Mouse (Mus musculus): ENCODE measurements at regions not wholly inside any gene's neighbourhood (a gene's known extent, or its start where the extent isn't known, plus 50 kb on each side); places are given as distances from the start of the nearest gene placed in this dataset.

GRCm38 (mm10) chr13:45262011-45262410, 127.5 kb upstream of the Mylip start:
- Histone ChIP-seq H3K9me3 (no peaks in the 10 kb centered on the region), H3K4me2 (replicated peaks) (no peak overlapping the region), H3K4me3 (no peak overlapping the region), H3K4me1 (no peaks in the 10 kb centered on the region; the same call in 1 of the 2 replicates), H3K27me3 (replicated peaks) (no peaks in the 10 kb centered on the region), H3K27ac (no peak overlapping the region), H3K9ac (no peak overlapping the region), H3K36me3 (no peaks in the 10 kb centered on the region)
- 23% methylated on average over 5 of the region's 5 CpGs for WGBS
- ATAC-seq (ENCODE audit: low FRiP score, low read depth), result no peak

- H3K9me3 ChIP-seq, result no peaks in the 10 kb centered on the region
- no peak overlapping the region for H3K9ac ChIP-seq
- H3K4me3 ChIP-seq, result no peak overlapping the region
- no peaks in the 10 kb centered on the region for H3K27me3 ChIP-seq (replicated peaks)
- H3K4me2 ChIP-seq (replicated peaks), result no peak overlapping the region
- no peak for ATAC-seq (ENCODE audit: low FRiP score, low read depth)
- H3K27ac ChIP-seq, result no peak overlapping the region
- H3K4me1 ChIP-seq, result no peaks in the 10 kb centered on the region; the same call in 1 of the 2 replicates
- WGBS, result 81% methylated on average over 6 of the region's 6 CpGs
- H3K36me3 ChIP-seq, result no peaks in the 10 kb centered on the region
Observed at GRCm38 (mm10) chr13:45266287-45267064, 123.1 kb upstream of the Mylip start.

GRCm38 (mm10) chr13:45267446-45267845, 122.1 kb upstream of the Mylip start:
- Histone ChIP-seq H3K4me3 (no peak overlapping the region), H3K4me2 (replicated peaks) (no peak overlapping the region), H3K9me3 (no peaks in the 10 kb centered on the region), H3K36me3 (no peaks in the 10 kb centered on the region), H3K9ac (no peak overlapping the region), H3K4me1 (no peaks in the 10 kb centered on the region; the same call in 1 of the 2 replicates), H3K27me3 (replicated peaks) (no peaks in the 10 kb centered on the region), H3K27ac (no peak overlapping the region)
- 79% methylated on average over 5 of the region's 5 CpGs for WGBS
- no peak for ATAC-seq (ENCODE audit: low FRiP score, low read depth)

GRCm38 (mm10) chr13:45267906-45268305, 121.6 kb upstream of the Mylip start:
- H3K27ac ChIP-seq, result no peak overlapping the region
- no peak for ATAC-seq (ENCODE audit: low FRiP score, low read depth)
- no peaks in the 10 kb centered on the region for H3K36me3 ChIP-seq
- H3K27me3 ChIP-seq (replicated peaks), result no peaks in the 10 kb centered on the region
- 46% methylated on average over 4 of the region's 4 CpGs for WGBS
- no peak overlapping the region for H3K4me2 ChIP-seq (replicated peaks)
- H3K9ac ChIP-seq, result no peak overlapping the region
- H3K9me3 ChIP-seq, result no peaks in the 10 kb centered on the region
- H3K4me1 ChIP-seq, result no peaks in the 10 kb centered on the region; the same call in 1 of the 2 replicates
- H3K4me3 ChIP-seq, result no peak overlapping the region

- 87% methylated on average over 8 of the region's 8 CpGs for WGBS
- no peak overlapping the region for H3K27ac ChIP-seq
- H3K4me1 ChIP-seq, result no peaks in the 10 kb centered on the region
- H3K4me3 ChIP-seq, result no peak overlapping the region
- H3K9me3 ChIP-seq, result no peaks in the 10 kb centered on the region
- H3K9ac ChIP-seq, result no peak overlapping the region
- no peaks in the 10 kb centered on the region for H3K36me3 ChIP-seq
- H3K4me2 ChIP-seq (replicated peaks), result no peak overlapping the region
- ATAC-seq (ENCODE audit: low FRiP score, low read depth), result no peak
- no peaks in the 10 kb centered on the region for H3K27me3 ChIP-seq (replicated peaks)
Observed at GRCm38 (mm10) chr13:45274261-45274884, 115.2 kb upstream of the Mylip start.

GRCm38 (mm10) chr13:45275391-45275790, 114.2 kb upstream of the Mylip start:
- H3K27ac ChIP-seq, result no peak overlapping the region
- H3K4me3 ChIP-seq, result no peak overlapping the region
- H3K36me3 ChIP-seq, result no peaks in the 10 kb centered on the region
- H3K4me1 ChIP-seq, result no peaks in the 10 kb centered on the region
- no peak for ATAC-seq (ENCODE audit: low FRiP score, low read depth)
- no peak overlapping the region for H3K9ac ChIP-seq
- no peaks in the 10 kb centered on the region for H3K9me3 ChIP-seq
- no peaks in the 10 kb centered on the region for H3K27me3 ChIP-seq (replicated peaks)
- WGBS, result 74% methylated on average over 5 of the region's 5 CpGs
- no peak overlapping the region for H3K4me2 ChIP-seq (replicated peaks)

- 79% methylated on average over 7 of the region's 7 CpGs for WGBS
Observed at GRCm38 (mm10) chr13:45277842-45278416, 111.6 kb upstream of the Mylip start.

GRCm38 (mm10) chr13:45281106-45281505, 108.4 kb upstream of the Mylip start:
- no peak overlapping the region for H3K4me3 ChIP-seq
- no peak overlapping the region for H3K27ac ChIP-seq
- no peak overlapping the region for H3K9ac ChIP-seq
- H3K9me3 ChIP-seq, result no peaks in the 10 kb centered on the region
- WGBS, result 84% methylated on average over 8 of the region's 8 CpGs
- H3K27me3 ChIP-seq (replicated peaks), result no peaks in the 10 kb centered on the region
- no peaks in the 10 kb centered on the region for H3K4me1 ChIP-seq
- no peak for ATAC-seq (ENCODE audit: low FRiP score, low read depth)
- no peaks in the 10 kb centered on the region for H3K36me3 ChIP-seq
- H3K4me2 ChIP-seq (replicated peaks), result no peak overlapping the region

More at GRCm38 (mm10) chr13:45277842-45278416, 111.6 kb upstream of the Mylip start:
- H3K27me3 ChIP-seq (replicated peaks), result no peaks in the 10 kb centered on the region
- no peak for ATAC-seq (ENCODE audit: low FRiP score, low read depth)
- H3K27ac ChIP-seq, result no peak overlapping the region
- H3K9me3 ChIP-seq, result no peaks in the 10 kb centered on the region
- no peak overlapping the region for H3K4me3 ChIP-seq
- H3K4me1 ChIP-seq, result no peaks in the 10 kb centered on the region
- H3K4me2 ChIP-seq (replicated peaks), result no peak overlapping the region
- H3K36me3 ChIP-seq, result no peaks in the 10 kb centered on the region
- H3K9ac ChIP-seq, result no peak overlapping the region

- Histone ChIP-seq H3K4me1 (no peaks in the 10 kb centered on the region), H3K9ac (no peak overlapping the region), H3K4me2 (replicated peaks) (no peak overlapping the region), H3K4me3 (no peak overlapping the region), H3K27ac (no peak overlapping the region), H3K9me3 (no peaks in the 10 kb centered on the region), H3K27me3 (replicated peaks) (no peaks in the 10 kb centered on the region), H3K36me3 (no peaks in the 10 kb centered on the region)
- 94% methylated on average over 2 of the region's 2 CpGs for WGBS
- no peak for ATAC-seq (ENCODE audit: low FRiP score, low read depth)
Observed at GRCm38 (mm10) chr13:45286651-45287050, 102.9 kb upstream of the Mylip start.

GRCm38 (mm10) chr13:45287217-45287616, 102.3 kb upstream of the Mylip start:
- Histone ChIP-seq H3K4me3 (no peak overlapping the region), H3K4me1 (no peaks in the 10 kb centered on the region), H3K9ac (no peak overlapping the region), H3K36me3 (no peaks in the 10 kb centered on the region), H3K4me2 (replicated peaks) (no peak overlapping the region), H3K27me3 (replicated peaks) (no peaks in the 10 kb centered on the region), H3K27ac (no peak overlapping the region), H3K9me3 (no peaks in the 10 kb centered on the region)
- ATAC-seq (ENCODE audit: low FRiP score, low read depth), result no peak
- WGBS, result 94% methylated on average over 4 of the region's 4 CpGs

GRCm38 (mm10) chr13:45289976-45290375, 99.6 kb upstream of the Mylip start:
- Histone ChIP-seq H3K9me3 (no peaks in the 10 kb centered on the region), H3K4me2 (replicated peaks) (no peak overlapping the region), H3K27ac (no peak overlapping the region), H3K9ac (no peak overlapping the region), H3K4me1 (no peaks in the 10 kb centered on the region), H3K36me3 (no peaks in the 10 kb centered on the region), H3K4me3 (no peak overlapping the region), H3K27me3 (replicated peaks) (no peaks in the 10 kb centered on the region)
- no peak for ATAC-seq (ENCODE audit: low FRiP score, low read depth)
- 83% methylated on average over 11 of the region's 11 CpGs for WGBS

GRCm38 (mm10) chr13:45294691-45295090, 94.9 kb upstream of the Mylip start:
- ATAC-seq (ENCODE audit: low FRiP score, low read depth), result no peak
- H3K27me3 ChIP-seq (replicated peaks), result no peaks in the 10 kb centered on the region
- 88% methylated on average over 10 of the region's 10 CpGs for WGBS
- H3K4me3 ChIP-seq, result no peak overlapping the region
- no peak overlapping the region for H3K27ac ChIP-seq
- no peaks in the 10 kb centered on the region for H3K4me1 ChIP-seq
- H3K9me3 ChIP-seq, result no peaks in the 10 kb centered on the region
- H3K9ac ChIP-seq, result no peak overlapping the region
- no peak overlapping the region for H3K4me2 ChIP-seq (replicated peaks)
- H3K36me3 ChIP-seq, result no peaks in the 10 kb centered on the region

Data from neural tube, embryonic 12.5 days (tissue).